Mouse (Mus musculus): ENCODE measurements at regions not wholly inside any gene's neighbourhood (a gene's known extent, or its start where the extent isn't known, plus 50 kb on each side); places are given as distances from the start of the nearest gene placed in this dataset.

DNA sequence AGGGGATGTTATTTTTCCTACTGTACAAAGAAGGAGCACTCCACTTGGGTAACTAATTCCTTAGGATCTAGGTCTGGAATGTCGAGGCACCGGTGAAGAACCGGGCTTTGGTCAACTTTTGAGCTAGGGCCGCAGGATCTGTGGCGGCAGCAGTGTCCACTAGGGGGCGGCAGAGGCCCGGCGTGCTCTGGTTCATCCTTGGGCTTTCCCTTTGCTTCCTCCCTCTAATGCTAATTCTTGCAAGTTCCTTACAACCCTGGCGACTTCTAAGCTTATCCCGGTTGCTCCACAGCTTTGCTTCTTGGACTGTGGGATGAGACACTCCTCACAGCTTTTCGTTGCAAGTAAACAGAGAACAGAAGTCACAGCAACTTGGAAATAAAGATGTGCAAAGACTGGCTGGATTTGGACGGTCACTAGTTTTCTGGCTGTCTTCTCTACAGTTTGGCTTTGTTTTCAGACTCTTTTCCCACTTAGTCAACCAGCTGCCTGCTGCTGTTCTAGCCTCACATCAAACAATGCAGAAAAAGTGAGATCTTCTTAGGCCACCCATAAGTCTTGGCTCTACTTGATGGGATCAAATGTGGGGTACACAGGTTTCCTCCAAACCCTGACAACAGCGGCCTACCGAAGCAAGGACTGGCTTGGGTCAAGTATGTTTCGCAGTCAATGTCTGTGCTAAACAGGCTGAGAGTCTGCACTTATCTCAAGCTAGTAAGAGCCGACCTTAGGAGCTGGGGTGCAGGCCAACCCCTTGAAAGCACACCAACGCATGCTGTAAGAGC, 51.2 kb upstream of the Tmem72 start:
- ATAC-seq (replicated peaks; ENCODE audit: low FRiP score, low TSS enrichment, poor library complexity, severe bottlenecking) = peak; percentile 84; the same call in 1 of the 2 replicates

GRCm38 (mm10) chr6:116774954-116775675, 58.4 kb upstream of the Tmem72 start:
- ATAC-seq (replicated peaks; ENCODE audit: low FRiP score, low TSS enrichment, poor library complexity, severe bottlenecking) = 0 out of 2 replicates have a peak, but pooled peaks have one; percentile 50

GRCm38 (mm10) chr6:116786553-116787335, 70.0 kb upstream of the Tmem72 start:
- ATAC-seq (replicated peaks; ENCODE audit: low FRiP score, low TSS enrichment, poor library complexity, severe bottlenecking) = no peak

GRCm38 (mm10) chr6:116793321-116793960, 76.7 kb upstream of the Tmem72 start:
- ATAC-seq (replicated peaks; ENCODE audit: low FRiP score, low TSS enrichment, poor library complexity, severe bottlenecking) = no peak

GRCm38 (mm10) chr6:116793961-116794336, 77.2 kb upstream of the Tmem72 start:
- ATAC-seq (replicated peaks; ENCODE audit: low FRiP score, low TSS enrichment, poor library complexity, severe bottlenecking) = no peak

DNA sequence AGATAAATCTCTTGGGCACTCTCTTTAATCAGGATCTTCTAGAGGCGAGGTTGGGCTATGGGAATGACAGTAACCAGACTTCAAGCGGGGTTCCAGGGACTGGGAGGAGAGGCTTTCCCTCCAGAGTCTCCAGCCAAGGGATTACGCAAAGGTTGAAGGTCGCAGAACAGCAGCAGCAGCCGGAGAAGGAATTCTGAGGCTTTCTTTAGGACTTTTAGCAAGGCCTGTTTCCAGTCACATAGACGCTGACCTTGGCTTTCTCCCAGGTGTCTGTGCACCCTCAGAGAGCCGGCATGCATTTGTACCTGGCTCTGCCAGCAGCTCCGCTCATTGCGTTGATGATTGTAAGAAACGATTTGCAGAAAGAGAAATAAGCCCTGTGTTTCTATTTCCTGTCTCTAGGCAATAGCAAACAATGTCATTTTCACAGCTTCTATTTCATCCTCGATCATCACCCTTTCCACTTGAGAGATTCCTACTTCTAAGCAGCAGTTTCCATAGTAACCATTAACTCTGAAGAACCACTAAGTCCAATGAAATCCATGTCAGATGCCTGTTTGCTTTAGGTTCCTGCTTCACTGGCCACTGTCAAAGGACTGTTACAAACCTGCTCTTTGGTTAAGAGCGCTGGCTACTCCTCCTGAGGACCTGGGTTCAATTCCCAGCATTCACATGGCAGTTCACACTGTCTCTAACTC, 104.7 kb upstream of the Tmem72 start:
- ATAC-seq (replicated peaks; ENCODE audit: low FRiP score, low TSS enrichment, poor library complexity, severe bottlenecking) = no peak

GRCm38 (mm10) chr6:116822605-116823004, 105.9 kb upstream of the Tmem72 start:
- ATAC-seq (replicated peaks; ENCODE audit: low FRiP score, low TSS enrichment, poor library complexity, severe bottlenecking) = no peak

GRCm38 (mm10) chr6:116825628-116826027, 108.9 kb upstream of the Tmem72 start:
- ATAC-seq (replicated peaks; ENCODE audit: low FRiP score, low TSS enrichment, poor library complexity, severe bottlenecking) = no peak

DNA sequence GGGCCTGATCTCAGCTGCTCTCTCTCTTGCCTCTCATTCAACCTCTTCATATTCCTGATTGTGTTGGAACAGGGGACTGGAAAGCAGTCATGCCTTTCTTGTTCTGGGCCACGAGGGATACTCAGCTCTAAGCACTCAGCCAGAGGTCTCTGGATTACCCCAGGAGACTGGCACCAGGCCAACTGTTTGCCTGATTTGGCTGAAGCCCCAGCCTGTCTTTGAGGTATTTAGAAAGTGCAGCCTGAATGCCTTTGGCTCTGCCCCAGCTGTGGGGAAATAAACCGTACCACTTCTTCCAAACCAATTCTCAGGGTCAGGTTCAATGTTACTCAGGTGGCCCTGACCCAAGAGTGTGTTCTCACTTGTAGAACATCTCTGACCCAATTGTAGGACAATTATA, 112.6 kb upstream of the Tmem72 start:
- ATAC-seq (replicated peaks; ENCODE audit: low FRiP score, low TSS enrichment, poor library complexity, severe bottlenecking) = no peak

DNA sequence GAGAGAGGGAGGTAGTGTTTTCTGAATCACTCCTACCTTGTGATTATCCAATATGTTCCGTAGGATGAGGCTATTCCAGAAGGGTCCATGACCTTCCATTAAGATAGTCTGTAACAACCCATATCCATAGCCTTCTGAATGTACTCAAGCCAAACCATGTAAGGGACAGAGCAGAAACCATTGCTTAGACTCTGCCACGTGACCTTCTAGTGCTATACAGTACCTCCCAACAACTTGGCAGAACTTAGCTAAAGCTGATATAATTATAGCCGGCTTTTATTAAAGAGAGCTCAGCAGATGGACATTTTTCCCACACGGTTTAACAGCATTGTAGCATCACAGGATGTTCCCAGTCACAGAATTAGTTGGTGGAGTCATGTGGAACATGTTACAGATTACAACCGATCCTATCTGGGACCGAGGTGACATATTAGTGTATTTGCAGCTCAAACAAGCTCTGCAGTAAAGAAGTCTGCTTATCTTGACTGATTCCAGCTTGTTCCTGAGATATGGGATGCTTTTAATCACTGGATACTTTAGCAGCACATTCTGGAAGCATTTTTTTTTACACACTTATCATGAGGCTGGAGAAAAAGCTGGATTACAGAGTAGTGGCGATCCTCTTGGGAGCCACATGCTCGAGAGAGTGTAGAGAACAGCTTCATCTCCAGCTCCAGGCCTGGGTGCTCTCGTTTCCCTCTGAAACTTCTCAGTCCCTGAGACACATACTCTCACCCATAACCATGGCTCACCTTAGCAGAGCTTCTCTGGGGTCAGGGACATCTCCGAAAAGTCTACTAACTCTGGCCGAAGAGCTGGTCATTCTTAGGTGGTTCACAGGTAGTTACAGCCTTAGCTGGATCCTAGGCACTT, 129.5 kb upstream of the Tmem72 start:
- ATAC-seq (replicated peaks; ENCODE audit: low FRiP score, low TSS enrichment, poor library complexity, severe bottlenecking) = no peak

- no peak for ATAC-seq (replicated peaks; ENCODE audit: low FRiP score, low TSS enrichment, poor library complexity, severe bottlenecking)
Observed at GRCm38 (mm10) chr6:116848538-116849093, 131.9 kb upstream of the Tmem72 start.

DNA sequence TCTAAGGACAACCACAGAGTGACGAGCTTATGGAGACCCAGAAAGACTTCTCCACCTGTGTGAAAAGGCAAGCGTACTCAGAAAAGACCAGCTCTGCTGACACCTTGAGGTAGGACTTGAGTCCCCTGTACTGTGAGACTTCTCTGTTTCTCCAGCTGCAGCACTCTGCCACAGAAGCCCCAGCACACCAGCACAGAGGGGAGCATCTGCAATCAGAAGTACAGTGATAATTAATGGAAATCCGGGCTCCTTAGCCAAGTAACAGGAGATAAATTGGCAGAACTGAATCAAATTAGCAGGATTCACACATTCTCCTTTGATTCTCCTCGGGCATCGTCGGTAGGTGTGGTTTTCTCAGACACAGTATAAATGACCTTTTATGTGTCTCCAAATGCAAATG, 137.3 kb upstream of the Tmem72 start:
- no peak for ATAC-seq (replicated peaks; ENCODE audit: low FRiP score, low TSS enrichment, poor library complexity, severe bottlenecking)

DNA sequence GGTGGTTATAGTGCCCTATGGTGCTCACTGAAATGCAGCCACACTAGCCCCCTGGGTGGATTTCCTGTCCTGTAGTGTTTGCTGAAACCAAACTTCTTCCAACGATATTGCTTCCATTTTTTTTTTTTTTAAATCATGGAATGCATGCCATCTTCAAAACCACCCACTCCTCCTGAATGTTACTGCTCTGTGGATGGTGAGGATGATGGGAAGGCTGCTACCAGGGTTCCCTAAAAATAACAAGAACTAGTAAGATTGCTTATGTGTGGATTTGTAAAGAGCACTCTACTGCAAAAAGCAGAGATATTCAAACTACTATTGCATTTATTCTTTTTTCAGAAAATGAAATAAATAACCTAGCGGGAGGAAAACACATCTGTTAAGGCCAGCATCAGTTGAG, 139.4 kb upstream of the Tmem72 start:
- ATAC-seq (replicated peaks; ENCODE audit: low FRiP score, low TSS enrichment, poor library complexity, severe bottlenecking) = no peak

DNA sequence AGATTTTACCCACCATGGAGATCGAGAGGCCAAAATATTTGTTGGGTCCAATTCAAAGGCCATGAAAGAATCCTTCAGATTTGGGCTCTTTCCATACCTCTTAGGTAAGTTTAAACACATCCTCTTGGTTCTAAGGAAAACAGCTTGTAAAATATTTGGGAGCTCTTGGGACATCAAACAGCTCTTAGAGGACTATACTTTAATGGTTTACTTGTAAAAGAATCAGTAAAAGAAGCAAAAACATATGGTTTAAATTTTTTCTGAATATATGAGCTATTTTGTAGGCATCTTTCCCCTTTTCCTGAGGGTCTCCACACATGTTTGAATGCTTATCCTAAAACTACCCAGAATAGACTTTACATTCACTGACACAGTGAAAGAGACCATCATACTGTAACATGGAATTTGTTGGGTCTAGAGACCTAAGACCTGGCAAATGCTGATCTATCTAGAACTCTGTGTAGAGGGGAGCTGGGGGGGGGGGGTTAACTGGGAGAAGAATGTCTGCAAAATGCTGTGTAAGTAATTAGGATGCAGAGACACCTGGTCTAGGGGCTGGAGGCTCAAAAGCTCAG, 140.3 kb upstream of the Tmem72 start:
- no peak for ATAC-seq (replicated peaks; ENCODE audit: low FRiP score, low TSS enrichment, poor library complexity, severe bottlenecking)

GRCm38 (mm10) chr6:116863130-116863529, 146.4 kb upstream of the Tmem72 start:
- no peak for ATAC-seq (replicated peaks; ENCODE audit: low FRiP score, low TSS enrichment, poor library complexity, severe bottlenecking)

DNA sequence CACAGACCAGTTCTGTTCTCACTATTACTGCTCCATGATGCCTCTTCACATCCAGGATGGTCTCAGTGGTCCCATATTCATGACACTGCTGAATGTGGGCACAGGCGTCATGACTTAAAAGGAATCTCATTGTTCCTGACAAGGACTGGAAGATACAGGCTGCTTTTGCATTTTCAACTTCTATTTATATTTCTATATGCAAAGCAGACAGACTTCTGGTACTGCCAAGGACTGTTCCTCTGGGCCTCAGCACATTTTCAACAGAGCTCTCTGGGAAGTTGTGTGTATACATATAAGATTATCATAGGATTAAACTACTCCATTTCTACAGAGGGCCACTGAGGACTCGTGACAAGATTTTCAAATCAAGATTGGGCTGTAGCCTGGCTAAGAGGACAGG, 146.9 kb upstream of the Tmem72 start:
- no peak for ATAC-seq (replicated peaks; ENCODE audit: low FRiP score, low TSS enrichment, poor library complexity, severe bottlenecking)

DNA sequence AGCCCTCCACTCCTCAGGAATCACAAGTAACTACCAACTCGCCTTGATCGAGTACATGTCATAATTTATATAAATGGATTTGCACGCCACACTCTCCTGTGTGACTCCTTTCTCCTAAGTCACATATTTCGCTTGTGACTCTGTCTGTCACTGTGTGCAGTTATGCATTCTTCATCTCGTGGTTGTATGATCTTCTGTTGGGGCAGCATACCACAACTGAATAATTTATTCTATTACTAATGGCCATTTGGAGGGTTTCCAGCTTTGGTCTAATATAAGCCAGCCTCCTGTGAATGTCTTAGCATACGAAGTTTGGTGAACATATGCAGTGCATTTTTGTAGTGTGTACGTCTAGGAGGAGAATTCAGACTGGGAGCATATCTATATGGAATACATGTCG, 176.6 kb upstream of the Tmem72 start:
- ATAC-seq (replicated peaks; ENCODE audit: low FRiP score, low TSS enrichment, poor library complexity, severe bottlenecking) = no peak

- ATAC-seq (replicated peaks; ENCODE audit: low FRiP score, low TSS enrichment, poor library complexity, severe bottlenecking) = no peak
Observed at GRCm38 (mm10) chr6:116894252-116894651, 177.5 kb upstream of the Tmem72 start.

Data from megakaryocyte-erythroid progenitor cell, adult 5-6 weeks (primary cell).